Mouse (Mus musculus): ENCODE results near the gene Prr23a2. TPM values are rescaled to one million over a fixed set of nuclear protein-coding genes. Genes with fewer than 3 reads are reported as not detected.

The Prr23a2 gene
- polyA plus RNA-seq, 1 experiment from 2014 or later: not detected

DNA sequence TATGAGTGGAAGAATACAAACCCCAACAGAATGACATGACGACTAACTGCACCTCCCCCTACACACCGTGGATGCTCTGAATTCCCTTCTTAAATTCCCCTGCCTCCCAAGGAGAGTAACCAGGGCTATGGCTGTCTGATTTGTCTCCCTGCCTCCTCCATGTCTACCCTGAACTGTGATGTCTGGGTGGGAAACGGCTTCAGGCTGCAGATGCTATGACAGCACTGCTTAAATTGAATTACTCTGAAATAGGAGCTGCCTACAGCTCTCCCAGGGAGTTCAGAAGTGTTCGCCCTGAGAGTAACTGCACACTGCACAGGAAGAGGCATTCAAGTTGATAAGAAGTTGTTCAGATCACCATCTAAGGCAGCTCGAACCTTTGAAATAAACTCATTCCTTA lies 26.8 kb upstream of the Prr23a2 start:
- 14% methylated on average over 5 of the region's 5 CpGs for WGBS
- Histone ChIP-seq H3K27me3 (ENCODE audit: insufficient read depth, low read length) (no peaks in the 10 kb centered on the region), H3K4me3 (ENCODE audit: low read length) (no peak overlapping the region), H3K36me3 (ENCODE audit: insufficient read depth, low read length) (no peaks in the 10 kb centered on the region), H3K9ac (replicated peaks; ENCODE audit: low read length) (no peak overlapping the region), H3K4me2 (replicated peaks; ENCODE audit: low read depth, low read length) (no peak overlapping the region), H3K9me3 (ENCODE audit: low read length) (no peaks in the 10 kb centered on the region), H3K27ac (ENCODE audit: low read length) (no peak overlapping the region), H3K4me1 (ENCODE audit: insufficient read depth, low read length) (peaks cover 3% of the 10 kb centered on the region; the same call in 1 of the 2 replicates)
- ATAC-seq (ENCODE audit: low FRiP score, low TSS enrichment): peak; percentile 65

DNA sequence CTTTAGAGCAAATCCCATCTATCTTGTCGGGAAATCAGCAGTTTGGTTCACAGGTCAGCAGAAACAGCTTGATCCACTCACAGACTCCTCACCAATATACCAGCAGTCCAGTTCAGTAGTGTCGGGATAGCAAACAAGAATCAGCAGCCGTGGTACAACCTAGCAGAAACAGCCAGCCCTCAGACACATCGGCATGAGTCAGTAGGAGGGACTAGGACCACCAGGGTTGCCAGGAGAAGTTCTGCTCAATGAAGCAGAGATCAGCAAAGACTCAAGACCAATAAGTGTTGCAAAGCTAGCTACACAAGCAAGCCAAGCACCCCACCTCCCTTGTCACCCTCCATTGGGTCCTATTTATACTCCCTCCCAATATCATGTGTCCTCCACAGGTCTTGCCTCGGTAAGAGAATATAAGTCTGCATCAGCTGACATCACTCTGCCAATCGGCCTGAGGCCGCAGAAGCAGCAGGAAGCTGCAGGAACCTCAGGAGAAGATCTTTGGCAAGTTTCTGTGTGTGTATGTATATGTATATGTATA lies 18.7 kb upstream of the Prr23a2 start:
- Histone ChIP-seq H3K27ac (ENCODE audit: low read length) (no peak overlapping the region), H3K9ac (replicated peaks; ENCODE audit: low read length) (no peak overlapping the region), H3K27me3 (ENCODE audit: insufficient read depth, low read length) (no peaks in the 10 kb centered on the region), H3K4me3 (ENCODE audit: low read length) (no peak overlapping the region), H3K9me3 (ENCODE audit: low read length) (peaks cover 3% of the 10 kb centered on the region; the same call in 1 of the 2 replicates), H3K36me3 (ENCODE audit: insufficient read depth, low read length) (no peaks in the 10 kb centered on the region), H3K4me1 (ENCODE audit: insufficient read depth, low read length) (no peaks in the 10 kb centered on the region), H3K4me2 (replicated peaks; ENCODE audit: low read depth, low read length) (no peak overlapping the region)
- ATAC-seq (ENCODE audit: low FRiP score, low TSS enrichment): peak; percentile 95
- 35% methylated on average over 7 of the region's 7 CpGs for WGBS

DNA sequence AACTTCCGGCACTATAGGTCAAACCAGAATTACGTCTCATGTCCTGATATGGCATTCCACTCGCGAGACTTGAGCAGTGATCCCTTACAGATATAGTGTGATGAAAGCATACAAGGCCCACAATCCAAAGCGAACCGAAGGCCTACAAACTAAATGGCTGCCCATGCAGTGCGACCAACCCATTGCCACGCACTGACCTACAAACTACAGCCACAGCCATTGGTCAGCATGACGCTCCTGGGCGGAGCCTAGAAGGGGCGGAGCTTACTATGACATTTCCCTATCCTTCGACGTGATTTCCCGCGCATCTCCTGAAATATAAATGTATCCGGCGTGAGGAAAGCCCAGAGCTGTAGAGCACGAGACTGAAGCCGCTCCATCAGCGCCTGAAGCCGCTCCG lies 14.2 kb upstream of the Prr23a2 start, which contains the start of gene Prr23a1:
TSS of gene Prr23a1 (plus strand) at position 387 of the 400 bp plus-strand sequence.
- peak within 1 kb of the TSS; percentile 26; the same call in 1 of the 2 replicates for H3K4me2 ChIP-seq (replicated peaks; ENCODE audit: low read depth, low read length)
- H3K36me3 ChIP-seq (ENCODE audit: insufficient read depth, low read length): no peaks in the 10 kb centered on the region
- no peak within 1 kb of the TSS for H3K4me3 ChIP-seq (ENCODE audit: low read length)
- WGBS: 62% methylated on average over 22 of the region's 22 CpGs
- no peak within 1 kb of the TSS for H3K27ac ChIP-seq (ENCODE audit: low read length)
- no peak for ATAC-seq (ENCODE audit: low FRiP score, low TSS enrichment)
- no peaks in the 10 kb centered on the region for H3K27me3 ChIP-seq (ENCODE audit: insufficient read depth, low read length)
- peaks cover 3% of the 10 kb centered on the region; the same call in 1 of the 2 replicates for H3K9me3 ChIP-seq (ENCODE audit: low read length)
- H3K4me1 ChIP-seq (ENCODE audit: insufficient read depth, low read length): no peaks in the 10 kb centered on the region
- H3K9ac ChIP-seq (replicated peaks; ENCODE audit: low read length): no peak within 1 kb of the TSS

DNA sequence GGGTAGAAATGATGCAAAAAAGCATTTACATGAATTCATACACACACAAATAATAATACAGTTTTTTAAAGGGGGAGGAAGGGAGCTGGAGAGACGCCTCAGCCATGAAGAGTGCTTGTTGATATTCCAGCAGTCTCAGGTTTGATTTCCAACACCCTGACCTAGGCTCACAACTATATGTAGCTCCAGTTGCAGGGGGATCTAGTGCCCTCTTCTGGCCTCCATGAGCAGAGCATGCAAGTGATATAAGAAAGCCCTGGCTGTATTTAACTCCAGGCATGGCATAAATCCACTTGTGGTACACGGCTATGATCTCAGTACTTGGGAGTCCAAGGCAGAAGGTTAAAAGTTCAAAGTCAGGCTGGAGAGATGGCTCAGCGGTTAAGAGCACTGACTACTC lies 7.2 kb downstream of the Prr23a2 start:
- ATAC-seq (ENCODE audit: low FRiP score, low TSS enrichment): no peak
- WGBS: 71% methylated on average over 3 of the region's 3 CpGs
- Histone ChIP-seq H3K27ac (ENCODE audit: low read length) (no peak overlapping the region), H3K4me1 (ENCODE audit: insufficient read depth, low read length) (no peaks in the 10 kb centered on the region), H3K9me3 (ENCODE audit: low read length) (0 out of 2 replicates have a peak, but pooled peaks cover 2% of the 10 kb centered on the region), H3K27me3 (ENCODE audit: insufficient read depth, low read length) (no peaks in the 10 kb centered on the region), H3K9ac (replicated peaks; ENCODE audit: low read length) (no peak overlapping the region), H3K4me3 (ENCODE audit: low read length) (no peak overlapping the region), H3K36me3 (ENCODE audit: insufficient read depth, low read length) (no peaks in the 10 kb centered on the region), H3K4me2 (replicated peaks; ENCODE audit: low read depth, low read length) (no peak overlapping the region)

DNA sequence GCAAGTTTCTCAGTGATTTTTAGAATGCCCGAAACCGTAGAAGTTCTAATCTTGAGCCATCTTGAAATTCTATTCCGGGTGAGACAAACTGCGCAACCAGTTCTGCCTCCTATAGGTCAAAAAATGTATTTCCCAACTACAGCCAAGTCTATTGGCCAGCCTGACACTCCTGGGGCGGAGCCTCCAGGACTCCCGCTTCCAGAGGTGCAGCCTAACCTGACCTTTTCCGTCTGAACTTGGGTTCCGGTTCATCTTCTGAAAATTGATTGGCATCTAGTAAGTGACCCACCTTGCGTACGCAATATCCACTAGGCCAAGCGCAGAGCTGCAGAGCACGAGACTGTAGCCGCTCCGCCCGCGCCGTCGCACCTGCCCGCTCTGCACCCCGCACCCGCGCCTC lies 8.3 kb downstream of the Prr23a2 start, which contains the start of gene Prr23a3:
TSS of gene Prr23a3 (plus strand) at position 197 of the 400 bp plus-strand sequence.
- Histone ChIP-seq H3K9ac (replicated peaks; ENCODE audit: low read length) (no peak within 1 kb of the TSS), H3K4me3 (ENCODE audit: low read length) (no peak within 1 kb of the TSS), H3K4me1 (ENCODE audit: insufficient read depth, low read length) (no peaks in the 10 kb centered on the region), H3K27me3 (ENCODE audit: insufficient read depth, low read length) (no peaks in the 10 kb centered on the region), H3K4me2 (replicated peaks; ENCODE audit: low read depth, low read length) (no peak within 1 kb of the TSS), H3K36me3 (ENCODE audit: insufficient read depth, low read length) (no peaks in the 10 kb centered on the region), H3K9me3 (ENCODE audit: low read length) (0 out of 2 replicates have a peak, but pooled peaks cover 2% of the 10 kb centered on the region), H3K27ac (ENCODE audit: low read length) (no peak within 1 kb of the TSS)
- WGBS: 56% methylated on average over 22 of the region's 22 CpGs
- no peak for ATAC-seq (ENCODE audit: low FRiP score, low TSS enrichment)

DNA sequence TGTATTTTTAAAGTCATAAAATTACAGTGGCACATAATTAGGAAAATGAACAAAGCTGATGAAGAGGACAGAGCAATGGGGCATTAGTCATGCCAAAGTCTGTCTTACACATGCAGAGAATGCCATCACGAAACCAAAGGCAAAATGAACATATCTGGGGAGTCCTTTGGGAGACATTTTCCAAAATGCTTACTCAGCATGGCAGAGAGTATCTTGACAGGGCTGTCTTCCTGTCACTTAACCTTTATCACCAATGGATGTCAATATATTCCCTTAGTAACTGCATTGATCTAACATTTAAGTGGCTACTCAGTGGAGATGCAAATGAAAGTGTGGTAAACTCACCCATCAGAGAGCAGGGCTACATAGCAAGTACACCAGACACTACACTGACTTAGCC lies 45.2 kb downstream of the Prr23a2 start:
- H3K4me2 ChIP-seq (replicated peaks; ENCODE audit: low read depth, low read length): no peak overlapping the region
- no peak overlapping the region for H3K27ac ChIP-seq (ENCODE audit: low read length)
- no peak overlapping the region for H3K4me3 ChIP-seq (ENCODE audit: low read length)
- peaks cover 14% of the 10 kb centered on the region for H3K9me3 ChIP-seq (ENCODE audit: low read length)
- no peaks in the 10 kb centered on the region for H3K4me1 ChIP-seq (ENCODE audit: insufficient read depth, low read length)
- no peaks in the 10 kb centered on the region for H3K27me3 ChIP-seq (ENCODE audit: insufficient read depth, low read length)
- WGBS: 85% methylated on average over 1 of the region's 1 CpGs
- H3K9ac ChIP-seq (replicated peaks; ENCODE audit: low read length): no peak overlapping the region
- ATAC-seq (ENCODE audit: low FRiP score, low TSS enrichment): no peak
- no peaks in the 10 kb centered on the region for H3K36me3 ChIP-seq (ENCODE audit: insufficient read depth, low read length)

DNA sequence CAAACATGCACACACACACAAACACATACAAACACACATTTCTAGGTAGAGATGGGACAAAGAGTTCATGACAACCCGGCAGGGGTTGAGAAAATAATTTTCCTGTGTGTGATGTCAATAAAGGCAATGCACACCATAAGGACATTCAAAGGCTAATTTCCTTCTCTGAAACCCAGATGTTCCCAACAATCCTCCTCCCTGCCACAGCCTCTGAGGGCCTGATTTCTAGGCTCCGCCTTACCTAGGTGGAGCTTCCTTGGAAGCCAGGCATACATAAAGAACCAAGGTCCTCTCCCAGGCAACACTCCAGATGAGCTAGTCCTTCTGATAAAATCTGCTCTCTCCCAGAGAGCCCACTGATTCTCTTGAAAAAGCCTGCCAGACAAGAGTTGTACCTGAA lies 46.5 kb downstream of the Prr23a2 start, which contains the start of gene 7420426K07Rik:
TSS of gene 7420426K07Rik (plus strand) at position 301 of the 400 bp plus-strand sequence.
- no peak within 1 kb of the TSS for H3K27ac ChIP-seq (ENCODE audit: low read length)
- 94% methylated on average over 2 of the region's 2 CpGs for WGBS
- H3K4me3 ChIP-seq (ENCODE audit: low read length): no peak within 1 kb of the TSS
- H3K9ac ChIP-seq (replicated peaks; ENCODE audit: low read length): no peak within 1 kb of the TSS
- no peaks in the 10 kb centered on the region for H3K4me1 ChIP-seq (ENCODE audit: insufficient read depth, low read length)
- ATAC-seq (ENCODE audit: low FRiP score, low TSS enrichment): no peak
- no peak within 1 kb of the TSS for H3K4me2 ChIP-seq (replicated peaks; ENCODE audit: low read depth, low read length)
- 0 out of 2 replicates have a peak, but pooled peaks cover 3% of the 10 kb centered on the region for H3K9me3 ChIP-seq (ENCODE audit: low read length)
- no peaks in the 10 kb centered on the region for H3K36me3 ChIP-seq (ENCODE audit: insufficient read depth, low read length)
- no peaks in the 10 kb centered on the region for H3K27me3 ChIP-seq (ENCODE audit: insufficient read depth, low read length)

Other genes with a start within 250 kb of the Prr23a2 start
- gene Prr23a1, start 14.0 kb upstream of the Prr23a2 start, polyA plus RNA-seq (2015; fragmentation: Nextera tagmentation; extraction: Ambion mirVana): not detected in 2 replicates
- gene Prr23a3, start 8.3 kb downstream of the Prr23a2 start, polyA plus RNA-seq (2015; fragmentation: Nextera tagmentation; extraction: Ambion mirVana): not detected in 2 replicates
- not detected in 2 replicates for gene 7420426K07Rik, start 46.6 kb downstream of the Prr23a2 start, polyA plus RNA-seq (2015; fragmentation: Nextera tagmentation; extraction: Ambion mirVana)
- gene Foxl2, start 98.8 kb downstream of the Prr23a2 start, polyA plus RNA-seq (2015; fragmentation: Nextera tagmentation; extraction: Ambion mirVana): not detected in 2 replicates
- 46.1 and 46.9 TPM in 2 replicates for gene Faim, start 129.9 kb downstream of the Prr23a2 start, polyA plus RNA-seq (2015; fragmentation: Nextera tagmentation; extraction: Ambion mirVana)
- 0.10 and 0.22 TPM in 2 replicates for gene Gm1123, start 179.2 kb downstream of the Prr23a2 start, polyA plus RNA-seq (2015; fragmentation: Nextera tagmentation; extraction: Ambion mirVana)

Measured in kidney, embryonic 16.5 days (tissue).